Mouse (Mus musculus): ENCODE measurements around the gene Kdm5c. TPM values are rescaled to one million over a fixed set of nuclear protein-coding genes. Genes with fewer than 3 reads are reported as not detected.

Kdm5c gene
- polyA plus RNA-seq, 1 experiment from 2014 or later: 31.9 TPM

GRCm38 (mm10) chrX:152322776-152323175, 90.0 kb downstream of the Kdm5c start:
- Histone ChIP-seq H3K27me3 (replicated peaks; ENCODE audit: control insufficient read depth, insufficient read depth, low read length) (0 out of 2 replicates have a peak, but pooled peaks cover 4% of the 10 kb centered on the region), H3K4me2 (ENCODE audit: low read length) (no peak overlapping the region), H3K27ac (ENCODE audit: low read depth) (no peak overlapping the region), H3K9me3 (ENCODE audit: control insufficient read depth, low read length) (no peaks in the 10 kb centered on the region), H3K4me1 (replicated peaks; ENCODE audit: control insufficient read depth, insufficient read depth, low read length) (0 out of 2 replicates have a peak, but pooled peaks cover under 1% of the 10 kb centered on the region), H3K9ac (ENCODE audit: low read length) (no peak overlapping the region), H3K36me3 (ENCODE audit: control insufficient read depth, insufficient read depth, low read length) (no peaks in the 10 kb centered on the region), H3K4me3 (ENCODE audit: low read depth, low read length) (no peak overlapping the region)
- ATAC-seq (replicated peaks; ENCODE audit: low FRiP score, low TSS enrichment, low read depth) (no peak), DNase-seq (ENCODE audit: low spot score) (no peak)
- WGBS: 36% methylated on average over 2 of the region's 2 CpGs

- Histone ChIP-seq H3K27ac (ENCODE audit: low read depth) (no peak overlapping the region), H3K36me3 (ENCODE audit: control insufficient read depth, insufficient read depth, low read length) (no peaks in the 10 kb centered on the region), H3K9me3 (ENCODE audit: control insufficient read depth, low read length) (no peaks in the 10 kb centered on the region), H3K4me3 (ENCODE audit: low read depth, low read length) (no peak overlapping the region), H3K9ac (ENCODE audit: low read length) (no peak overlapping the region), H3K27me3 (replicated peaks; ENCODE audit: control insufficient read depth, insufficient read depth, low read length) (0 out of 2 replicates have a peak, but pooled peaks cover 4% of the 10 kb centered on the region), H3K4me2 (ENCODE audit: low read length) (no peak overlapping the region), H3K4me1 (replicated peaks; ENCODE audit: control insufficient read depth, insufficient read depth, low read length) (0 out of 2 replicates have a peak, but pooled peaks cover 2% of the 10 kb centered on the region)
- ATAC-seq (replicated peaks; ENCODE audit: low FRiP score, low TSS enrichment, low read depth) (no peak), DNase-seq (ENCODE audit: low spot score) (no peak)
- 81% methylated on average over 1 of the region's 1 CpGs for WGBS
Measured at GRCm38 (mm10) chrX:152323584-152323983, 90.8 kb downstream of the Kdm5c start.

Other genes with a start within 250 kb of the Kdm5c start
- 216 and 217 TPM in 2 replicates for gene Hsd17b10, start 231.2 kb upstream of the Kdm5c start, polyA plus RNA-seq (2014; fragmentation: Nextera tagmentation; extraction: Ambion mirVana)
- gene Ribc1, start 216.7 kb upstream of the Kdm5c start, polyA plus RNA-seq (2014; fragmentation: Nextera tagmentation; extraction: Ambion mirVana): 2.4 and 3.2 TPM in 2 replicates
- gene Smc1a, start 216.6 kb upstream of the Kdm5c start, polyA plus RNA-seq (2014; fragmentation: Nextera tagmentation; extraction: Ambion mirVana): 91.5 and 101 TPM in 2 replicates
- gene Iqsec2, start 88.8 kb upstream of the Kdm5c start, polyA plus RNA-seq (2014; fragmentation: Nextera tagmentation; extraction: Ambion mirVana): 3.4 and 3.5 TPM in 2 replicates
- gene Kantr, start 94.5 kb downstream of the Kdm5c start, polyA plus RNA-seq (2014; fragmentation: Nextera tagmentation; extraction: Ambion mirVana): 14.9 and 18.5 TPM in 2 replicates
- 23.4 and 23.5 TPM in 2 replicates for gene Tspyl2, start 109.4 kb downstream of the Kdm5c start, polyA plus RNA-seq (2014; fragmentation: Nextera tagmentation; extraction: Ambion mirVana)
- gene Gpr173, start 135.7 kb downstream of the Kdm5c start, polyA plus RNA-seq (2014; fragmentation: Nextera tagmentation; extraction: Ambion mirVana): 3.9 and 4.2 TPM in 2 replicates